Mouse (Mus musculus) spleen, postnatal 10 days (tissue): Measurements from ENCODE around the gene Casp7.

Source experiments
- DNase-seq, 2 experiments: peaks; one replicate each; pipeline ENCODE4 v3.0.0; 2021 to 2022; ENCODE audit warnings: low spot score in 2 of 2

Casp7 gene

DNA sequence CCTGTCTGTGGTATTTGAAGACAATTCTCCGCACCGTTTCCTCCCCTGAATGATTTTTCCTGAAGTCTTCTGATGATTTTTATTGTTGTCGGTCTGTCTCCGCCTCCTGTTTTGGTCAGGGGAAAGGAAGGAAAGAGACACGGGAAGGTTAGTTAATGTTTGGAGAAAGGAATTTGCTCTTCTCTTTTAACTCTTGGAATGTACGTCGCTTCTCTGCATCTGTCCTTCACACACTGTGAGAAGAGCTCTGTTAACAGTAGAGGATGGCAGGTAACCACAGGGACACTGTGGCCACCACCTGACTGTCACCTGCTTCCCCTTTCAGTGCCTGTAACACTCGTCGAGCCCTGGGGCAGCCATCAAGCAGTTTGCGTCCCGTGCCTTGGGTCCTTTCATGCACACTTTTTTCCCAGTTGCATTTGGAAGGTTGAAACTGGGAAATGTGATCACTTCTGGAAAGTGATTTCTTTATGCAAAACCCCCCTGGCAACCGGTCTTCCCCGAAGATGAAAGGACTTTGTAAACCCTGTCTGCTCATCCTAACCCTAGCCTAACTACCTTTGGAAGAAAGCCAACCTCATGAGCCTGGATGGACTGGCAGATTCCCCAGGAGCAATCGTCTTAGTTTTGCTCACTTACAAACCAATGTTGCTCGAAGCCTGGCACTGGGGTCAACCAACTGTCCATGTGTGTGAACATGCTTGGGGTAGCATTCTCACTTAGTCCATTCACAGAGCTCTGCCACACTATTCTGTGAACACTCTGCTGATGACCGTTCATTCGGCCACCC, 27.9 kb downstream of the Casp7 start:
- no peak for DNase-seq

DNA sequence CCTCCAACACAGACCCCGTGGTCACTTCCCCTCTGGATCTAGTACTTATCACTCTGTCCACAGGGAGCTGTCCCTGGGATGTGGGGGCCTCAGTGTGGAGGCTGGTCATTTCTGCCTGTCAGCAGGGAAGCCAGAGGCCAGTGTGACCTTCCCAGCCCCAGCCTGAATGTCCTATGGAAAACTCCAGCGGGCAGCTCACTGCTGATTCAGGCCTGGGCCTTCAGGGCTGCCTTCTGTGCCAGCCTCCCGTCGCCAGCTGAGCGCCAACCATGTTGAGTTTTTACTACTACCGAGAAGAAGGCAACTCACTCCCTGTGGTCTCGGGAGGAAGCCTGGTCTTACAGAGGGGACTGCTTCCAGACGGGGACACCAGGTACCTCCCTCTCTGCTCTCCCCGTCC, 28.6 kb downstream of the Casp7 start:
- DNase-seq = no peak

DNA sequence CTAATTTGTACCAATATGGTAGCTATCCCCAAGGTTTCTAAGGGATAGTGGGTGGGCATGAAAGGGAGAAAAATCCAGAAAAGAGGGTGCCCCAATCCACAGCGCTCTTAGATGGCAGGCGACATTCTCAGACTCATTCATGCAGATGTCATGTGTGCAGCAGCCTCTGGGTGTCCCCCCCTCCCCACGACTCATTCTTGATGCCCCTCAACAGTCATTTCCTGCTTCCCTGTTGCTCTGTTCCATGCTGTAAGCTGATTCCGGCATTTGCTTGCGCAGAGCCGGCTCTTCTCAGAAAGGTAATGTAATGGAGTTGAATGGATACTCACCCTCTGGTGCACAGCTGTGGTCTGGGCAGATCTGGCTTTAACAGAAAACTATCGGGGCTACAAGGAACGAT, 33.4 kb downstream of the Casp7 start:
- no peak for DNase-seq

DNA sequence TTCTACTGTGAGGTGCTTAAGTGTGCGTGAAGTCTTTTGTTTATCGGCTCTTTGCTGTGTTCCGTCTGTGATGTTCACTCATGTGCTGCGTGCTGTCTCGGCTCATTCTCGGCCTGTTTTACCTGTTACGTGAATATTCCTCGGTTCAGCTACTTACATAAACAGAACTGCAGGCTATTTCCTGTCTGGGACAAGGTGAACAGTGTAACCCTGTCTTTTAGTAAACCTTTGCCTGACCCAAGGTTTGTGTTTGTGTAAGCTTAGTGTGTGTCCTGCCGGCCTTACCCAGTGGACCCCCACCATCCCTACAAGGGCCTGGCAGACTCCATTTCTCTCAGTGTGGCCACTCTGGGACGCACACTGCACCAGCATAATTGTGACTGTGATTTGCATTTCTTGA, 35.8 kb downstream of the Casp7 start:
- no peak for DNase-seq

DNA sequence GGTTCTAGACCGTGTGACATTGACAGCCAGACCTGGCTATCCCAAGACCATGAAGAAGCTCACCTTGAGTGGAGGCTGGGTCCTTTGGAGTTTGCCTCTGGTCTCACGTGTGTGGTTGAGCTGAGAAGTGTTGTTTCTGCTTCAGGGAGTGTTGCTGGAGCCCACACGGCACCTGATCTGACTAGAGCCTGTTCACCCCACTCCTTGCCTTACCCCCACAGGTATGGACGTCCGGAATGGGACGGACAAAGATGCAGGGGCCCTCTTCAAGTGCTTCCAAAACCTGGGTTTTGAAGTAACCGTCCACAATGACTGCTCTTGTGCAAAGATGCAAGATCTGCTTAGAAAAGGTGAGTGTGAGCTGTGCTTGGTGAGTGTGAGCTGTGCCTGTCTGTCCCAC, 36.7 kb downstream of the Casp7 start:
- no peak for DNase-seq

DNA sequence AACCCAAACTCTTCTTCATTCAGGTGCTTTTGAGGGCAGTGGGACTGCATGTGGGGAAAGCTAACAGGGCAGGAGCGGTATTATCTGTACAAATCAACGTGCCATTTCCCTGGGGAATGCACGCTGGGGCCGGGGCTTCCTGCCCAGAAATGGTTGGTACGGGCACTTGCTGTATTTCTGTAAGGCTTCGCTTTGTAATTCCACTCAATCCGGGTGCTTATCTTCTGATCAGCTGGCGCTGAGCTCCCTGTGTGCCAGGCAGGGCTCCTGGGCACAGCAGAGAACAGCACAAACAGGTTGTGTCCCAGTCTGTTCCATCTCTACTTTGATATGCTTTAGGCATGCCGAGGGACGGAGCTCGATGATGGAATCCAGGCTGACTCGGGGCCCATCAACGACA, 39.5 kb downstream of the Casp7 start:
- DNase-seq = no peak

GRCm38 (mm10) chr19:56438357-56439071, 41.6 kb downstream of the Casp7 start:
- peak in 1 of 2 experiments; percentile 28 for DNase-seq

GRCm38 (mm10) chr19:56439072-56439434, 42.1 kb downstream of the Casp7 start:
- DNase-seq = peak in 1 of 2 experiments; percentile 51

DNA sequence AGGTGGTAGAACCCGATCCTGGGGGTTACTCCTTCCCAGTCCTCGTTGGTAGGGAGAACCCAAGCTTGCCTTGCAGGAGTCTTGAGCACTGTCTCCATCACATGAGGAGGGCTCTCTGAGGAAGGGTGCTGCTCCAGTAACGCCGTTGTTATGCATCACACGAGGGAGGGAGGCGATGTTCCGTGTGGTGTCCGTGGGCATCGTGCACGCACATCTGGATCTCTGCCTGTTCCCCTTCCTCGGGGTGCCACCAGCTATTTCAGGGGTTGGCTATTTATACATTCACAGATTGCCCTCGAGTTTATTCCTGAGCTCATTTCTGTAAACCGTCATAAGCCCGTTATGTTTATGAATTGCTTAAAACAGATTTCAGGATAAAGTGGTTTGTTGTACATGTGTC, 46.5 kb downstream of the Casp7 start:
- DNase-seq = no peak

DNA sequence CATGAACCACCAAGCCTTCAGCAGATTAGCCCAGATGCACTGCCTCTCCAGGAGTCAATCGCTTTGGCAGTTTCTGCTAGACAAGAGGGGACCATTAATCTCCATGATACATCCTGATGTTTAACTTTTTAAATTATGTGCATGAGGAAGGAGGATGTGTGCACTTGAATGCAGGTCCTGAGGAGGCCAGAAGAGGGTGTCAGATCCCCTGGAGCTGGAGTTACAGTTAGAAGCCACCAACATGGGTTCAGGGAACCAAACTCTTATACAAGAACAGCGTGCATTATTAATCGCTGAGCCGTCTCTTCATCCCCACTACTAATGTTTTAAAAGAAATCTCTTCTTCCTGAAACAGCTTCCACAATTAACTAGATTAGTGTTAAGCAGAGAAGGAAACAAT, 51.9 kb downstream of the Casp7 start:
- DNase-seq = no peak

DNA sequence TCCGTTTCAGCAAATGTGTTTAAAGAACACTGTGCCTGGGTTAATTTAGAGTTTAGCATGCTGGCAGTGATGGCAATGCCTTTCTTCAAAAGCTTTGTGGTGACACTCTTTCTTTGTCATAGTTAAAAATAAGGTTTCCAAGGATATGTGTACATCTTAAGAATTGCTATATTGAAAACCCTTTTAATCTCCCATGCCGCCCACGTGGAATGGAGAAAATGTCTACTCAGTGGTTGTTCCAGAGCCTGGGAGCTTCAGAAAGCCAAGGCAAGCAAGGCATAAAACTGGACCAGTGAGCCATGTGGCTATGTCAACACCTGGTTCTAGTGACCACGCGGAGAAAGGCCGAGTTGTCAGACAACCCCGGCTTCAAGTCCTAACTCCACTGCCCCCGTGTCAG, 52.6 kb downstream of the Casp7 start:
- no peak for DNase-seq

DNA sequence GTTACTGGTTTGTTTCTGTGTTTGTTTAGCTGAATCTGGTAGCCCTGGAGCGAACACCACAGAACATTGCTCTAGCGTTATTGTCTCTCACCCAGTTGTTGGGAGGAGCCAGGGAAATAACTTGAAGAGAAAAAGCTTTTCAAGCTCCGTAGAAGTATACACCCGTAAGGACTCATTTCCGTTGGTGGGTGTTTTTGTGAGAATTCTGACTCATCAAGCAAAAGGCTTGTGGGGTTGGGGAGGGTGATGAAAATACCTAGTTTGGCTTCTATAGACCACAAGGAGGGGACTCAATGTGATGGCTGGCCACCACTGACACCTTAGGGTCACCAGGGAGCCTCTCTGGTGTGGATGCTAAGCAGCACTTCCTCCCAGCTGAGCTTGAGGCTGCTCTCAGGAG, 54.0 kb downstream of the Casp7 start:
- DNase-seq = no peak

DNA sequence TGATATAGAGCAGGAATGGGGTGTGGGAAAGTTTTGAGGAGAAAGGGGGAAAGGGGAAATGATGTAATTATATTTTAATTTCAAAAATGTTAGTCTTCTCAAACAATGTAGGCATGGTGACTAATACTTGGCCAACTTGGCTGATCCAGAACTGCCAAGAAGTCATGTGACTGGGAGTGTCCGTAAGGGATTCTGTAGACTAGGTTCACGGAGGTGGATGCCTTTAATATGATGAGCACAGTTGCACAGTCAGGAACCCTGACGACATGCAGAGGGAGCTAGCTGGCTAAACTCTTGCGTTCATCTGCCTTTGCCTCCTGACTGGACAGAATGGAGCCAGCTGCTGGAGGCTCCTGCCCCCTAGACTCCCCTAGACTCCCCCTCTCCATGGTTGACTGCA, 54.9 kb downstream of the Casp7 start:
- DNase-seq = no peak

DNA sequence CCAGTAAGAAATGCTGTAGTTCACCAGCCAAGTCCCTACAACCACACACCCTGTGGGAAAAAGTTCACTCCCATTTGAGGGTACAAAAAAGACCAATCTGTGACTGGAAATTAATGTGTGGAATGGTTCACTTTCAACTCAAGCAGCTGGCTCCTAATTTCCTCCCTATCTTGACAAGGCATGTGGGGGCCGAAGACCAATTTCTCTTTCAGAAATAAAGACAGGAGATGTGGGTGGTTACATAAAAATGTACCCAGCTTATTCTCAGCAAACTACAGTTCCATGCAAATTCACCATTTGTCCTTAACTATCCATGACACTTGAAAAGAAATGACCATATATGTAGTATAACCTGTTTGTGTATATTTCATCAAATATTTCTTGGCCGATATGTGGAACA, 55.5 kb downstream of the Casp7 start:
- DNase-seq = no peak

DNA sequence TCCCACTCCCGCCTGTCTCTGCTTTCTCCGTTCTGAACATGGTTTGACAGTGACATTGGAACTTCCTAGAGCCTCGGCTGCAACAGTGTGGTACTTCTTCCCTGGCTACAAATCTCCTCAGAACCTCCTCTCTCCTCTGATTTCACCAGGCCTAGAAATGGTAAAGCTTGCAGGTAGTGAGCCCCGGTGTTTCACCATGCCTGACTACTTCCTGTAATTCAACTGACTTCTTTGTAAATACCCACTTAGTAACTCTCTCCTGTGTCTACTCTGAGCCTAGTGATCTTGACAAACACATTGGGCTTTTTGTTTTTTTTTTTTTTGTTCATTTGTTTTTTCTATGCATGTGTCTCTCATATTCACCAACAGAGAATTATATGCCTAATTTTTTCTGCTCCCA, 57.9 kb downstream of the Casp7 start:
- DNase-seq = no peak

DNA sequence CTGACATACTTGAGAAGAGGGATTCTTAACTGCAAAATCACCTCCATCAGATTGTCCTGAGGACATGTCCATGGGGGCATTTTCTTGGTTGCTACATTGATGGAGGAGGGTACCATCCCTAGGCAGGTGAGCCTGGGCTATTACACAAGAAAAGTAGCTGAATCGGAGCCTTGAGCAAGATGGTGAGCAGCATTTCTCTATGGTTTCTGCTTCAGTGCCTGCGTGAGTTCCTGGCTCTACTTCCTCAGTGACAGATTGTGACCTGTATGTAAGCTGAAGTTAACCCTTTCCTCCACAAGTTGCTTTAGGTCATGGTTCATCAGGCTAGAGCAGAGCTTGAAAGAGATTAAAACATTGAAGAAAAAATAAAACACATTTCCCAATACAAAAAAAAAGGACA, 58.4 kb downstream of the Casp7 start:
- DNase-seq = no peak

- no peak for DNase-seq
Measured at GRCm38 (mm10) chr19:56457569-56457968, 60.6 kb downstream of the Casp7 start.

GRCm38 (mm10) chr19:56459154-56460050, 62.5 kb downstream of the Casp7 start:
- no peak for DNase-seq

DNA sequence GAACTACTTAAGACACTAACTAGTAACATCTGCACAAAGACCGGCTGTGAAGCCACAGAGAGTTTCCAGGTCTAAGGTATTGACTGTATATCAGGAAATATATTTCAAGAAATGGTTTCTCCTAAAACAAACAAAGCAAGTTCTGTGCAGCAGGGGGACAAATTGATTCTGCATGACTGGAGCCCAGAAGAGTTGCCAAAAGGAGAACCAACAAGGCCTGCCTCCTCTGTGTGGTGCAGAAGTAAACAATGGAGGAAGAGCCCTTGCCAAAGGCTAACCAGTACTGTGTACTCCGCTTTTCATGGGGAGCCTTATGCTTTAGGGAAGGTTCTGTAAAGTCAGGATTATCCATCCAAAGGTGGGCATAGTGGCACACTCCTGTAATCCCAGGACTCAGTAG, 63.3 kb downstream of the Casp7 start:
- DNase-seq = no peak

- no peak for DNase-seq
Measured at GRCm38 (mm10) chr19:56461522-56462101, 64.7 kb downstream of the Casp7 start, which contains the start of gene Plekhs1. TSS of gene Plekhs1 (plus strand) at chr19:56461640.

- DNase-seq = no peak
Measured at GRCm38 (mm10) chr19:56462786-56463185, 65.9 kb downstream of the Casp7 start.

DNA sequence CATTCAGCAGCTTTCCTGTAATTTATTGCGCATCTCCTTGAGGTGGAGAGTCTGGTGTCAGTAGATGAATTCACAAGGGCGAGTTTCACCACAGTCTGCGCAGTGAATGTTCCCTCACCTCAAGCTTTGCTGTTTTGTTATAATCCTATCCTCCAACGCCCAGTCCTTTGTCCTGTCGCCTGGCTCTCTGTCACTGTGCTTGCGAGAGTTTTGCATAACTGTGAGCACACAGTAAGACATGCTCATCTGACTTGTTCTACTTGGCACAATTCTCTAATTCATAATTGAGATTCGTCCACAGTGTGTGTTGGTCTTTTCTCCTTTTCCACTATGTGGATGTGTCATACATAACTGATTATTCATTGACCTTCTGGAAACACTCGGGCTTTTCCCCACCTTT, 69.6 kb downstream of the Casp7 start:
- DNase-seq = no peak
